Mouse (Mus musculus): ENCODE results near the gene Supt3. TPM values are rescaled to one million over a fixed set of nuclear protein-coding genes. Genes with fewer than 3 reads are reported as not detected.

Supt3 gene
- 19.3 TPM for polyA plus RNA-seq (2017; shearing (Covaris generic))

DNA sequence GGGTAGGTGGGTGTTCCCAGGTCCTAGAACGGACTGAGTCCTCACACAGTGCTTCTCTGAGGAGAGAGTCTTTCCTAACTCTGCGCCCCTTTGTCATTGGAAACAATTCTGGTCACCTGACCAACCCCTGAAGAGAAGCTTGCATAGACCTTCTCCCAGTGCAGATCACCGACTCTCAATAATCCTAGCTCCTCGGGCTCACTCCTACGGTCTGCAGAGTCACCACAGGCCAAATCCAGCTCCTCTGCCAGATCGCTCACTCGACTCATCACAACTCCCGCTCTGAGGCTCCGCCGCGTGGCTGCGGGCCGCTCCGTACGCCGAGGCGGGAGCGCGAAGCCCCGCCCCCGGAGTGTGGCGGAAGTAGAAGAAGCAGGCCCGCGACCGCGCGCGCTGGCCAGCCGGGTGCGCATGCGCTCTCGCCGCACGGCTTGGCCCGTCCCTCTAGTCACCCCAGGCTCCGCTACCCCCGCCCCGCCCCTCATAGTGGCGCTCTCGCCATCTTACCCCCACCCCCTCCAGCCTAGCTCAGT is at the start of gene Supt3:
TSS of gene Supt3 (plus strand) at position 415 of the 533 bp plus-strand sequence.

DNA sequence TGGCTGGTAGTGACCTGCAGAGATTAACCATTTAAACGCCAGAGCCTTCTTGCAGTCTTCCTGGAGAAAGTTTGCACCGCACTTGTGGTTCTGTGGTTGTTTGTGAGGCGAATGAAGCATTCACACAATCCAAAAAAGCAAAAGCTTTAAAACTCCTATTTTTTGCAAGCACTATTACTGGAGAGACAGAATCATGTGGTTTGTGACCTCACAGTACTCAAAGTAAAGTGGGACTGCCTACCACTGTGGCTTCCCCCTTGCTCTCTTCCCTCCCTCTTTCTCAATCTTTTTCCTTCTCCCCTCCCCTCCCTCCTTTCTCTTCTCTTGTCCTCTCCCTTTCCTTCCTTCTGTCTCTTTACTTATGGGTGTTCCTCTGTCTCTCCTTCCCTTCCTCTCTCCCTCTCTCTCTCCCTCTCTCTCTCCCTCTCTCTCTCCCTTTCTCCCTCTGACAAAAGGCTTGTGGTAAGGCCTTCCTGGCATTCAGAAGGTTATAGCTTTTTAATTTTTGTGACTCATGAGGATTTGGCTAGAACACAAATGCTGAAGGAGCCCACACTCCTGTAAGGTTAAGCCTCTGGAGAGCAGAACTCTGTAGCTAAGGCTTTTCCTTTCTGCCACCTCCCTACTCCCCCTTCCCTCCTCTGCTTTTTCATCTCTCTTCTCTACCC is 37.7 kb downstream of the Supt3 start, which contains the start of gene Runx2:
TSS of gene Runx2 (minus strand) at position 290 of the 668 bp plus-strand sequence.

Other genes starting within 250 kb of the Supt3 start
- 49.8 TPM for gene Runx2, start 37.6 kb downstream of the Supt3 start, polyA plus RNA-seq (2017; shearing (Covaris generic))